Mouse (Mus musculus) layer of hippocampus, adult 9-10 months (tissue): ENCODE results near the gene Atxn1.

Experiments used
- DNase-seq: peaks from one replicate; pipeline ENCODE4 v3.0.0; 2022; ENCODE audit warnings: low spot score

Gene Atxn1

GRCm38 (mm10) chr13:45514832-45515422, 449.9 kb downstream of the Atxn1 start:
- no peak for DNase-seq

- no peak for DNase-seq
Observed at GRCm38 (mm10) chr13:45514115-45514514, 450.7 kb downstream of the Atxn1 start.

DNA sequence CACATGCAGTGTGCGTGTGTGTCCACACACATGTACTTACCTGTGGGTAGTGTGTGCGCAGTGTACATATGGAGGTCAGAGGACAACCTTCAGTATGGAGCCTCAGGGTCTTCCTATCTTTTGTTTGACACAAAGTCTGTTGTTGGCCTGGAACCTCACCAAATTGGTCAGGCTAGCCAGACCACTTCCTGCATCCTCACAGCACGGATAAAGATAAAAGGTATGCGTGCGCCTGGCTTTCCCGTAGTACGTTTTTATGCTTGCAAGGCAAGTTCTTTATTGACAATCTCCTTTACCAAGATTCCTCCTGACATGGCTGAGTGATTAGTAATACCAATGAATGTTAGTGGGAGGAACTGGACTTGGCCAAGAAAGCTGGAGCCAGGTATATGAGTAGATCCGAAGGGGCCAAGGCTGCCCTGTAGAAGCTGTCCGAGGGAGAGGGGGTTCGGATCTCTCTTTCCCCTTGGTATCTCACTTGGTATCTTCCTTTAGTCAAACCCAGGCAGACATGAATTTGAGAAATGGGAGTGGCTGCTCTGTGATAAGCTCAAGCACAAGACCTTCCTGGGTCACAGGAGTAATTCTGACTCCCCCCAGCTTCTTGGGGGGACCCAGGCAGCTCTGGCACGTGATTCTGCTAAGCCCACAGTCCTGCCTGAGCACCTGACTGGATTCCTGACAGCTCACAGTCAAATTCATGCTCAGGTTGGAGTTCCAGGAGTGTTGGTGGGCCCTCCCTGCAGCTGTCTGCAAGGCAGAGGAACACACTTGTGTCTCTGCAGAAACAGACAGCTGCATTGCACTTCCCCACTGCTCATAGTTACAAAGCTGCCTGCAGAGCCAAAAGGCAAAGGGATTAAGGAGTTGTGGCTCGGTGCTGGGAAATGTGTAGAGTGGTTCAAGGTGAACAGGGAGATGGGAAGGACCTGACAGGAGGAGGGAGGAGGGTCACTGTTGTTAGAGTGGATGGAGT, 451.5 kb downstream of the Atxn1 start:
- no peak for DNase-seq

DNA sequence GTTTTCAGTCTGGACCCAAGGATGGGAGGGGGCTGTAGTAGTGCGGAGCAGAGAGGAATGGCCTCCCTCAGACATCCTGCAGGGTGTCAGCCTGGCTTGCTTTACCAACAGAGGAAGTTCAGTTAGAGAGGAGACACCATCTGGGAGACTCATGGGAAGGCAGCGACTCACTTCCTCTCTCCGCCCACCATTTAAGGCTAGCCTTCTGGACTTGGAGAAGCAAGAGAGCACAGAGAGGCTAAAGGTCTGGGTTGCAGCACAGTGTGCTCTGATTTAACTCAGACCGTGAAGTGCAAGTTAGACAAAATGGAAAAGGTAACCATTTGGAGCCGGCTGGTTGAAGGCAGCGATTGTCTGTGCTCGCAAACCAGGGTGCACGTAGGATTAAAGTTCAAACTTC, 452.3 kb downstream of the Atxn1 start:
- DNase-seq, result no peak

DNA sequence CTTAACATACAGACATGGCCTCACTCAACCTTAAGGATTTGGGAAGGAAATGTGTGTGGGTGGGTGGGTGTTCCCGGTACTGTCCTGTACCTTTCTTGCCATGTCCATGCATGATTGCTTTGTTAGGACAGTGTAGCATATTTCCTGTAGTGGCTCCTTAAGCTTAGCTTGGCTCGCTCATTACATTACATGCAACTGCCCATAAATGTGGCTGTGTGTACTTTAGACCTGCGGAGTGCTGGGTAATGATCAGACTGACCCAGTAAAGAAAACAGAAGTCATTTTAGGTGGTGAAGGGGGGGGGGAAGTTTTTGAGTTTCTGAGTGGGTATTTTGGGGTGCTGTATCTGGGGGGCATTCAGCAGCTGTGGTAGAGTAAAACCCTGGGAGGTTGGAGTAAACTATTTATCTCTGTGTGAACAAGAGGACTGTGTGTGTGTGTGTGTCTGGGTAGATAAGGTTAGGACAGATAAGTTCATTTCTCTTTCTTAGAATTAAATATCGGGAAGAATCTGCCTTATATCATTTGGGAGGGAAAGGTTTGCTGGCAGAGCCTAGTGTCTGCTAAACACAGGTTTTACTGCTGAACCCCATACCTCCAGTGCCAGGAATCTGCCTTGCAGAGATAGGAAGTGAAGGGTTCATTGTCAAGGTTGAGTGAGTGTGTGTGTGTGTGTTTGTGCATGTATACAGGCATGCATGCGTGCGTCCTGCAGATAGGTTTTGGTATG, 452.9 kb downstream of the Atxn1 start:
- no peak for DNase-seq

GRCm38 (mm10) chr13:45509366-45509765, 455.4 kb downstream of the Atxn1 start:
- DNase-seq, result no peak

DNA sequence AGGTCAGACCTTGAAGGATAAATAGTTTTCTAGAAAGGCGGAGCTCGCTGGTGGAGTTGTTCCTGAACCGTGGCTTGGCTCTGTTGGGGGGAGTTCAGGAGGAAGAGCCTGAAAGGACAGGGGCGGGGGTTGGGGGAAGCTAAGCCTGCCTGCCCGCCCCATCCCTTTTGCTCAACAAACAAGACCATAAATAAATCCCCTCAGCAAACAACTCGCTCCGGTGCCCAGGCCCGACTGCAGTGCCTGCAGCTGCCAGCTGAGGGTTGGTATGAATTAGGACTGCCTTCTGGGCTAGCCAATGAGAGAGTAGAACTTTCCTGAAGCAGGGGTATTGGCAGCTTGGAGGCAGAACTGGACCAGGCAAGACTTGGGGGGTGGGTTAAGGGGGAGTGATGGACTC, 456.3 kb downstream of the Atxn1 start:
- no peak for DNase-seq

- DNase-seq, result no peak
Observed at GRCm38 (mm10) chr13:45507274-45508229, 457.3 kb downstream of the Atxn1 start, which contains the start of gene Gmpr. TSS of gene Gmpr (plus strand) at chr13:45507444.

DNA sequence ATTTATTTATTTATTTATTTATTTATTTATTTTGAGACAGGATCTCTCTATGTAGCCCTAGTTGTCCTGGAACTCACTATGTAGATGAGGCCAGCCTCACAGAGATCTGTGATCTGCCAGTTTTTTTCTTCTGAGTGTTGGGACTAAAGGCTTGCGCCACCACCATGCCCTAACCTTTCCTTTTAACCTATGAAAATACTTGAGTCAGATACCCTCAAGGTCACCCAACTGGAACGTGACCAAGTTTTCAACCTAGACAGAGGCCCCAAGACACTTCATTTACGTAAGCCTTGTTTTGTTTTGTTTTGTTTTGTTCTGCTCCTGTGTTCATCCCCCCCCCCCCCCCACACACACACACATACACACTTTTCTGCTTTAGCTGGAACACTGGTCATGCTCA, 459.3 kb downstream of the Atxn1 start:
- no peak for DNase-seq

- DNase-seq, result no peak
Observed at GRCm38 (mm10) chr13:45502791-45503190, 462.0 kb downstream of the Atxn1 start.

- no peak for DNase-seq
Observed at GRCm38 (mm10) chr13:45499906-45500305, 464.9 kb downstream of the Atxn1 start.
